Mouse (Mus musculus) left cerebral cortex, adult 18-20 months (tissue): ENCODE results near the gene Retreg1. TPM values are rescaled to one million over a fixed set of nuclear protein-coding genes. Genes with fewer than 3 reads are reported as not detected.
A peak's percentile ranks its signal among the peaks of the same experiment; 100 is the strongest.
"Not testable (repeated sequence)": the region's sequence is repeated elsewhere in the genome, so short reads cannot be mapped to it uniquely, and the experiment has no call there.

Experiments
- DNase-seq, 2 experiments: peaks; one replicate each; pipeline ENCODE4 v3.0.0; 2021 to 2022; ENCODE audit warnings: low spot score in 2 of 2, mixed read lengths in 1 of 2
- microRNA-seq, 2 experiments: library from miRNA; unstranded; fragments of <30 nt; microRNA quantifications; one replicate each; pipeline ENCODE4 v1.2.0; 2021
- total RNA-seq, 2 experiments: library from RNA; stranded (reverse); gene quantifications; 2 replicates each; pipeline ENCODE4 v1.2.3; 2021

Retreg1 gene
- total RNA-seq, 2 experiments from 2014 or later = 34.4 to 36.1 TPM

- DNase-seq = no peak
Observed at GRCm38 (mm10) chr15:25984734-25985492, 141.9 kb downstream of the Retreg1 start.

- DNase-seq = peak; percentile 64 to 77
Observed at GRCm38 (mm10) chr15:25992992-25993727, 150.2 kb downstream of the Retreg1 start.

DNA sequence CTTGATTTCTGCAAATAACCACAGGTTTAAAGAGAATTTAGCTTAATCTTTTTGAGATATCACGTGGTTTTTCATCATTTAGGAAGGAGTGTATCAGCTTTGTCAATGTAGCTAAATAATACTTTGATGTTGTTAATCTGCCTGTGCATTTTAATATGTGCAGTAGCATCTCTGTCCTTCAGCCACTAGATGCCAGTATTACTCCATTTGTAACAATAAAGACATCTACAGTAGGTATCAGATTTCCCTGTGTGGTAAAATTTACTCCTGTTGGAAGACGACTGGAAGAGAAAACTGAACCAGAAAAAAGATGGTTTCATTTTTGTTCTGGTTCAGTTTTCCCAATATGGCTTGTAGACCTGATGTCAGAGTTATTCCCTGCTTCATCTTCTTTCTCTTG, 152.5 kb downstream of the Retreg1 start:
- DNase-seq = no peak

GRCm38 (mm10) chr15:25999545-25999944, 156.6 kb downstream of the Retreg1 start:
- DNase-seq = not testable (repeated sequence)

- DNase-seq = no peak
Observed at GRCm38 (mm10) chr15:26008621-26009020, 165.6 kb downstream of the Retreg1 start.

DNA sequence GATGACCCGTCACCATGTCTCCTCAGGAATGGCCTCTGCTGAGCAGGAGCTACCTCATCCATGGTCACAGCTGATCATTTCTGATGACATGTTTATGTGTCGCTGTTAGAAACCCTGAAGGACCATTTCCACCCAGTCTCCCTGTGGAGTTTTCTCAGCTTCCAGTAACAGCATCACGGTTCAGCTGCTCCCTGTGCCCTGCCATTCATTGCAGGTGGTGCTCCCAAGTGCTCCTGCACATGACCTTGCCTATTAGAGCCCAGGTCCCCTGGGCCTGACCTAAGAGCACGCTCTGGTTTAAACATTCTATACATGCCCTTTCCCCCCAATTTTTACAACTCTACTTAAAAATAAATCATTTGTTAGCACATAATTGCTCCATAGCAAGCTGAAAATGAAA, 169.9 kb downstream of the Retreg1 start:
- no peak for DNase-seq

DNA sequence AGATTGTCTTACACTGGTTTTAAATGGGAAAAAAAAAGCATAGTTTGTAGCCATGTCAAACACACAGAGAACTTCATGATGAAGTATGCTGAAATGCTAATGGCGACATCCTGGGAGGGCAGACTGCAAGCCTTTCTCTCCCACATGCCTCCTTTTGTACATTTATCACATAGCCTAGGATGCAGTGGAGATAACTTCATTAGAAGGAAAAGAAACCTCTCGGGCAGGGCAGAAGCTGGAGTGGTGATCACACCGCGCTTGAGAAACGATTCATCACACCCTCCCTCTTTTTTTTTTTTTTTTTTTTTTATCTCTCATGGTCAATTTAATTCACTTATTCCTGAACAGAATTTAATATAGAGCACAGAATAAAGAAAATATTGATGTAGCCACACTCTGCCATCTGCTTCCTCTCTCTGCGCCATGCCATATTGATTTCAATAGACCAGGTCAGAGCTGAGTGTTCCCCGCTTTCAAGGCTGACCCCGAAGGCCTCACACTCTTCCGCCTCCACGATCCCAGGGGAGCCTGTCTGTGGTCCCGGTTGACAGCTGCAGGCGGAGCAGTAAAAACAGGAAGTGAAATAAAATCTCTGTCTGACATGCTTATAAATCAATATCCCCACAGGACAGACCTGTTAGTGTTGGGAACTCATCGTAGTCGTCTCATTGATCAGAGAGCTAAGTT, 173.1 kb downstream of the Retreg1 start:
- no peak for DNase-seq

DNA sequence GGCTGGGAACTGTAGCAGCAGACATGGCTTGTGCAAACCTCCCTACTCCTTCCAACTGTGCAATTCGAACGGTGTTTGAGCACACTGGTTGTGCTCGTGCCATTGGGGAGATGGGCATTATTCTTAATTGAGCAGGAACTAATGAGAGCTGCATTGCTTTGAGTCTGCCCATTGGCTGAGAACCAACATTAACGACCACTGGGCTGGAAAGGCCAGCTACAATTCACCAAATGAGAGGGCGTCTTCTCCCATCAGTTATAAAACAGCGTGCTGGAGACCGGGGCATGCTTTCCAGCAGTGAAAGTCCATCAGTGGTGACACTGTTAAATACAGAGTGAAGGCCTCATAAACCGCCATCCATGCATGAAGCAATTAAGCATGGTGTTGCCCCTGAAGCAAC, 178.7 kb downstream of the Retreg1 start:
- no peak for DNase-seq

DNA sequence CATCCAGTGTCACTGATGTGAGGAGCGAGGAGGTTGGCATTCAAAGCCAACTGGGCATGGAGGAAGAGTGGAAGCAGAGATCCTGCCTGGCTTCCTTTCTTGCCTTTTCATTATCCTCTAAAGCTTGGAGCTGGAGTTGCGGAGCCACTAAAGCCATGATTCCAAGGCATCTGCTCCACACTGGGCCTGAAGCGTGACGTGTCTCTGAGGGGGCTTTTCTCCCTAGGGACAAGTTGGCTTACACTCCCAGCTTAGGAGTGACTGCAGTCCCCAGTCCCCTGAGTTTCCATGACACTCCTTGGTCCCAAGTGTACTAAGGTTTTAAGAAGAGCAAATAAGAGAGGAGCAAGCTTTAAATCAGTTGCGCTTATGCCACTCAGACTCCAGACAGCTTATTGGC, 179.7 kb downstream of the Retreg1 start:
- DNase-seq = no peak

Small RNA genes within 50 kb of the gene (microRNA-seq; reads per million reads assigned to microRNA genes)
- 0 to 1.1 reads per million in 2 experiments for gene Mir7212

Other genes with a start within 250 kb of the Retreg1 start
- gene Myo10, start 220.7 kb upstream of the Retreg1 start, total RNA-seq = 10 to 100 TPM; 38.6 to 41.0 TPM
- gene Zfp622, start 141.2 kb downstream of the Retreg1 start, total RNA-seq = 10 to 100 TPM; 48.5 to 56.6 TPM